Mouse (Mus musculus): ENCODE data around the gene Galc.

GRCm38 (mm10) chr12:98214191-98214590 is 45.1 kb downstream of the Galc start:
- TF ChIP-seq USF2 (IDR thresholded peaks at IDR 0.05; ENCODE audit: borderline replicate concordance in 1 of 2, insufficient read depth in 1 of 2, low read depth in 1 of 2, low read length in 2 of 2) (no peak), RAD21 (IDR thresholded peaks at IDR 0.05; ENCODE audit: low read depth, low read length) (no peak), GABPA (IDR thresholded peaks at IDR 0.05; ENCODE audit: low read depth, low read length) (no peak), USF1 (IDR thresholded peaks at IDR 0.05; ENCODE audit: low read depth, low read length) (no peak), TAL1 (IDR thresholded peaks at IDR 0.05; ENCODE audit: low read length) (no peak), POLR2A (IDR thresholded peaks at IDR 0.05; ENCODE audit: control insufficient read depth in 1 of 2, insufficient read depth in 1 of 2, low read depth in 1 of 2, low read length in 2 of 2, poor library complexity in 1 of 2) (no peak), RCOR1 (IDR thresholded peaks at IDR 0.05; ENCODE audit: low read depth, low read length) (no peak), GATA1 (IDR thresholded peaks at IDR 0.05; ENCODE audit: low read depth, low read length) (no peak), TBP (IDR thresholded peaks at IDR 0.05; ENCODE audit: low read depth, low read length) (no peak), E2F4 (IDR thresholded peaks at IDR 0.05; ENCODE audit: borderline replicate concordance, low read depth, low read length) (no peak)

Data from MEL (cell line).